Mouse (Mus musculus): ENCODE results near the gene Csf2rb2. TPM values are rescaled to one million over a fixed set of nuclear protein-coding genes. Genes with fewer than 3 reads are reported as not detected.

Gene Csf2rb2
- polyA plus RNA-seq, 1 experiment: 17.2 TPM

DNA sequence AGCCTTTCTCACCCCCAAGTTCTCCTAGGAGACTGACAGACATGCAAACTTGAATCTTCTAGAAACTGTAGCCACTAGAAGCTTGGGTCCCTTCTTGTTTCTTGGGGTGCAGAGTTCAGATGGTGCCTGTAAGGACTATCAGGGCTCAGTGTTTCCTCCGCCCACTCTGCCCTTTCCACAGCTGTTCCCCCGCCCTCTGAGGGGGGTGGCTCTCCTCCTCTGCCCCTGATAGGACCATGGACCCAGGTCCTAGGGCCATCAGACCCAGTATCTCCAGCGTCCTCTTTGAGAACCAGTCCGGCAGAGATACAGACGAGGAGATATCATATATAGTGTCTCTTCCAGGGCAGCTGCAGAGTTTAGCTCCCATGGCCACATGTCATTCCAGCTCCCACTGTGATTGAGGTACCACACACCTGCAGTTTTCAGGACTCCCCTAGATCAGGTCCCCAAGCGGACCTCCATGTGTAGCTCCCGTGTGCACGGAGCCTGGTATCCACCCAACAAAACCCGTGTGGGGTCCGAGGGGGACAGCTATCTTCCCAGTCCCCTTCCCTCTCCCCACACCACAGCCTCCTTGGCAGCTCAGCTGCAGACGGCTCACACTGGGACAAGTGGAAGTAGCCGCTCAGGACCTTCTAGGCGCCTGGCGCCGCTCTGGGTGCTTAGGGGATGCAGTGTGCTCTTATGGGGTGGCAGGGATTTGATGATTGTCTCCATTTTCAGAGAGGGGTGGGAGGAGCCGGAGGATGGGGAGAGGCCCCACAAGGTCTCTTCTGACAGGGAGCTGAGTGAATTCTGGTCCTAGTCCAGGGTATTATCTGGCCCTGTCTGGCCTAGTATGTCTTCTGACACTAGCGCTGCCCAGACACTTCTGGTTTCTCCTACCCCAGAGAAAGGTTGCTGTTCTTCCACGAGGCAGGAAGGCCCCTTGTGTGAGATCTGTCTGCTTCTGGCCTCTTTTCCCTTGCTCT lies 59.1 kb downstream of the Csf2rb2 start:
- H3K4me1 ChIP-seq (replicated peaks; ENCODE audit: control insufficient read depth, insufficient read depth, low read length): peaks cover 24% of the 10 kb centered on the region
- H3K27ac ChIP-seq (ENCODE audit: control insufficient read depth, insufficient read depth, low read length): no peak overlapping the region
- no peak for TF ChIP-seq POLR2A (IDR thresholded peaks at IDR 0.05; ENCODE audit: control insufficient read depth, extremely low read depth, insufficient read depth, low read length, poor library complexity)
- no peak for TF ChIP-seq CTCF (IDR thresholded peaks at IDR 0.05; ENCODE audit: borderline replicate concordance, control insufficient read depth, extremely low read depth, insufficient read depth, low read length, poor library complexity)
- 89% methylated on average over 18 of the region's 18 CpGs for WGBS
- no peak overlapping the region for H3K4me3 ChIP-seq (ENCODE audit: control insufficient read depth, insufficient read depth, low read length)
- no peaks in the 10 kb centered on the region for H3K36me3 ChIP-seq (ENCODE audit: control insufficient read depth, insufficient read depth, low read length)
- no peaks in the 10 kb centered on the region for H3K27me3 ChIP-seq (ENCODE audit: control insufficient read depth, insufficient read depth, low read length)
- DNase-seq: no peak

DNA sequence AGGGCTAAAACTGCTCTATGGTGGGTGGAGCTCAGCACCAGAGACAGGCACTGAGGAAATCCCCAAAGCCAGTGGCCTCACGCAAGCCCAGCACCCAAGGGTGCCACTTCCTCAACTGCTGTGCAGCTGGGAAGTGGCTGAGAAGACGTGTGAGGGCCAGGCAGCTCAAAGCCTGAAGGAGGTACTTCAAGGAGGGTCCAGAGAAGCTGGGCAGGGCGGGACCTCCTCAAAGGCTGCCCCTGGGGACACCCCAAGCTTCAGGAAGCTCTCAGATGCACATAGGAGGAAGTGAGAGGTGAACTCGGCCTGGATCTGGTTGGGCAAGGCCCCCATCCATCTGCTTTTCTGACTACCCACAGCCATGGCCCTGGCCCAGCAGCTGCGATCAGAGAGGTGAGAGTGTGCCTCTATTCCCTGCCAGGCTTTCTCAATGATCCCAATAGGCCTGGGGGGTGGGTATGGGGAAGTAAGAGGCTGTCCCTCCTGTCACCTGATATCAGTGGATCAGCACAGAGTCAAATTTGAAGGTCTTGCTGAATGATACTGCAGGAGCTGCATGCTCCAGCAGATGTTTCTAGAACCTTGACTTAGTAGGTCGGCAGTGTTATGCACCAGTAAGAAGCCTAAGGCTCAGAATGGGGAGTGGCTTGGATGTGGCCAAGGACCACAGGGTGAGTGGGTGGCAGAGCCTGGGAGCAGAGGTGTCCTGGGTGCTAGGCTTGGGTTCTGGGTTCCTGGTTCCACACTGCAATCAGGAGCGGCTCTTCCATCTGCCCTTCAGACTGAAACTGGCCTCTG lies 60.6 kb downstream of the Csf2rb2 start, which contains the start of gene Ncf4:
Ncf4 (plus strand) TSS at position 107 of the 798 bp plus-strand sequence.
- peak; percentile 11 for DNase-seq
- 23% methylated on average over 7 of the region's 7 CpGs for WGBS
- no peak within 1 kb of the TSS for H3K27ac ChIP-seq (ENCODE audit: control insufficient read depth, insufficient read depth, low read length)

DNA sequence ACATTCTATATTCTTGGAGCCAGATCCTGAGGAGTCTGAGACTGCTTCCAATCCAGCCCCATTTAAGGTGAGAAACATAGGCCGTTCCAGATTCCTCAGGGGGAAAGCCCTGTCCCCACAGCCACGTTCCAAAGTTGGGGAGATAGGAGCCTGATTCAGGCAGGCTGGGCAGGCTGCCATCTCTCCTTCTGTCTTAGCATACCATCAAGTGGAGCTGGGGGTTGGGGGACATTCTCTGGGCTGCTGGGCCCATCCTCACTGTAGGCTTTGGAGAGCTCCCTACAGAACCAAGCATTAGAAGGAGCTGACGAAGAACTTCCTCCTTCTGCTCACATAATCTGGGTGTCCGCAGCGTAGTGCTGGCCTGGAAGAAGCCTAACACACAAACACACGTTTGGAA lies 61.7 kb downstream of the Csf2rb2 start:
- Histone ChIP-seq H3K27ac (ENCODE audit: control insufficient read depth, insufficient read depth, low read length) (no peak overlapping the region), H3K27me3 (ENCODE audit: control insufficient read depth, insufficient read depth, low read length) (no peaks in the 10 kb centered on the region), H3K36me3 (ENCODE audit: control insufficient read depth, insufficient read depth, low read length) (no peaks in the 10 kb centered on the region), H3K4me3 (ENCODE audit: control insufficient read depth, insufficient read depth, low read length) (no peak overlapping the region), H3K4me1 (replicated peaks; ENCODE audit: control insufficient read depth, insufficient read depth, low read length) (peaks cover 24% of the 10 kb centered on the region)
- 74% methylated on average over 6 of the region's 6 CpGs for WGBS
- no peak for DNase-seq
- TF ChIP-seq CTCF (IDR thresholded peaks at IDR 0.05; ENCODE audit: borderline replicate concordance, control insufficient read depth, extremely low read depth, insufficient read depth, low read length, poor library complexity) (no peak), POLR2A (IDR thresholded peaks at IDR 0.05; ENCODE audit: control insufficient read depth, extremely low read depth, insufficient read depth, low read length, poor library complexity) (no peak)

More for the DNA sequence above, 60.6 kb downstream of the Csf2rb2 start, which contains the start of gene Ncf4:
- Histone ChIP-seq H3K4me3 (ENCODE audit: control insufficient read depth, insufficient read depth, low read length) (peak within 1 kb of the TSS; percentile 9; the same call in 1 of the 2 replicates), H3K36me3 (ENCODE audit: control insufficient read depth, insufficient read depth, low read length) (no peaks in the 10 kb centered on the region), H3K27me3 (ENCODE audit: control insufficient read depth, insufficient read depth, low read length) (no peaks in the 10 kb centered on the region), H3K4me1 (replicated peaks; ENCODE audit: control insufficient read depth, insufficient read depth, low read length) (peaks cover 24% of the 10 kb centered on the region)
- TF ChIP-seq POLR2A (IDR thresholded peaks at IDR 0.05; ENCODE audit: control insufficient read depth, extremely low read depth, insufficient read depth, low read length, poor library complexity): no peak
- no peak for TF ChIP-seq CTCF (IDR thresholded peaks at IDR 0.05; ENCODE audit: borderline replicate concordance, control insufficient read depth, extremely low read depth, insufficient read depth, low read length, poor library complexity)

DNA sequence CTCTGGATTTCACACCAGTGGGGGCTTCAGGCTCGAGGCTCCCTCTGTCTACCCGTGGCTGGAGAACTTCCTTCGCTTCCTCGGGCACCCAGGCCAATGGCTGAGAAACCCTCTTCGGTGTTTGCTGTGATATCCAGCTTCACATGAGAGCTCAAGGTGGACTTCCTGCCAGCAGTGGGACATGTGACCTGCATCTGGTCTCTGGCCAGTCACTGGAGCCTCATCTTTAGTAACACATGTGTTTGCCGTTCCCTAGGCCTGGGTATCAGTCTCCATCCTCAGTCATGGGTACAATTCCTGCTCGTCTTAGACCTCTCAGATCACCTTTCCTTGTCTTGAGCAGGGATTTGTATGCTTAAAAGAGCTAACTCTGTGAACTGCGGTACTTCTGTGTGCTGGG lies 62.5 kb downstream of the Csf2rb2 start:
- peaks cover 17% of the 10 kb centered on the region for H3K4me1 ChIP-seq (replicated peaks; ENCODE audit: control insufficient read depth, insufficient read depth, low read length)
- H3K4me3 ChIP-seq (ENCODE audit: control insufficient read depth, insufficient read depth, low read length): no peak overlapping the region
- no peak for DNase-seq
- no peak overlapping the region for H3K27ac ChIP-seq (ENCODE audit: control insufficient read depth, insufficient read depth, low read length)
- WGBS: 91% methylated on average over 8 of the region's 8 CpGs
- H3K36me3 ChIP-seq (ENCODE audit: control insufficient read depth, insufficient read depth, low read length): no peaks in the 10 kb centered on the region
- H3K27me3 ChIP-seq (ENCODE audit: control insufficient read depth, insufficient read depth, low read length): no peaks in the 10 kb centered on the region
- no peak for TF ChIP-seq POLR2A (IDR thresholded peaks at IDR 0.05; ENCODE audit: control insufficient read depth, extremely low read depth, insufficient read depth, low read length, poor library complexity)
- TF ChIP-seq CTCF (IDR thresholded peaks at IDR 0.05; ENCODE audit: borderline replicate concordance, control insufficient read depth, extremely low read depth, insufficient read depth, low read length, poor library complexity): no peak

DNA sequence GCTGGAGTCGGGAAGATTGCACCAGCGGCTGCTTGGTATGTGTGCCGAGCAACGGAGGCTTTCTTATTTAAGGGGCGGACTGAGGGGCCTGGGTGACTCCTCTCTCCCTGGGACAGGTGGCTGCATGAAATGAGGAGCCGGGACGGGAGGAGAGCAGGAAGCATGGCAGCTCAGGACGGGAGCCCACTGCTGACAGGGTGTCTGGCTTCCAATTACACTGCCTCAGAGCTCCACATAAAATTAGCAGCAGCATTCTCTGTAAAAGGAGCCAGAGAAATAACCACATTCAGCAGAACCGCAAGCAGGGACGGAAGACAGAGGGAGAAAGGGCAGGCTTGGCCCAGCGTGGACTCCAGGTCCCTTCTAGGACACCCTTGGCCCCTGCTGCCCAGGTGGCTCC lies 64.2 kb downstream of the Csf2rb2 start:
- H3K4me1 ChIP-seq (replicated peaks; ENCODE audit: control insufficient read depth, insufficient read depth, low read length): peaks cover 10% of the 10 kb centered on the region
- H3K4me3 ChIP-seq (ENCODE audit: control insufficient read depth, insufficient read depth, low read length): no peak overlapping the region
- no peak overlapping the region for H3K27ac ChIP-seq (ENCODE audit: control insufficient read depth, insufficient read depth, low read length)
- H3K36me3 ChIP-seq (ENCODE audit: control insufficient read depth, insufficient read depth, low read length): no peaks in the 10 kb centered on the region
- no peak for DNase-seq
- H3K27me3 ChIP-seq (ENCODE audit: control insufficient read depth, insufficient read depth, low read length): no peaks in the 10 kb centered on the region
- no peak for TF ChIP-seq CTCF (IDR thresholded peaks at IDR 0.05; ENCODE audit: borderline replicate concordance, control insufficient read depth, extremely low read depth, insufficient read depth, low read length, poor library complexity)
- no peak for TF ChIP-seq POLR2A (IDR thresholded peaks at IDR 0.05; ENCODE audit: control insufficient read depth, extremely low read depth, insufficient read depth, low read length, poor library complexity)
- 86% methylated on average over 11 of the region's 11 CpGs for WGBS

DNA sequence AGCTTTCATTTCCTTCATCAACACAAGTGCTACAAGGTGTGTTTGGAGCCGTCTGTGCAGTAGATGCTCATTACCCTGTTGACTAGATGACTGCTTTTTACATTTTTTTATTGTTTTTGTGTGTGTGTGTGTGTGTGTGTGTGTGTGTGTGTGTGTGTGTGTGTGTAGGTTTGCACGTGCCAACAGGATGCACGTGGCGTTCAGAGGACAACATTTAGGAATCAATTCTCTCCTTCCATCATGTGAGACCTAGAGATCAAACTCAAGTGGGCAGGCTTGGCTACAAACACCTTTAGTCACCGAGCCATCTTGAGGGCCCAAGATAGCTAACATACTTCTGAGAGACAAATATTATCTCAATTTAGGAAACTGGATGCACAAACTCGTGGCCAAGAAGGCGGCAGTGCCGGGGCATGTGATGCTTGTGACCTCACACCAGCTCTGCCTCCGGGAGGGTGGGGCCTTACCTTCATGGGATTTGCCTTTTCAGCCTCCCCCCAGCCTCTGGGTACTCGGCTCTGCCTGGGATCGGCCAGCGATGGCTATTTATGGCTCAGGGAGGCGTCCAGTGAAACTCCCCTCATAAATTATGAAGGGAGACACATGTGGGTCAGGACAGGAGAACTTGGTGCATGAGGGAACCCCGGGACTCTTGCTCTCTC lies 65.4 kb downstream of the Csf2rb2 start:
- H3K4me1 ChIP-seq (replicated peaks; ENCODE audit: control insufficient read depth, insufficient read depth, low read length): peaks cover 10% of the 10 kb centered on the region
- no peaks in the 10 kb centered on the region for H3K27me3 ChIP-seq (ENCODE audit: control insufficient read depth, insufficient read depth, low read length)
- H3K4me3 ChIP-seq (ENCODE audit: control insufficient read depth, insufficient read depth, low read length): no peak overlapping the region
- DNase-seq: no peak
- TF ChIP-seq POLR2A (IDR thresholded peaks at IDR 0.05; ENCODE audit: control insufficient read depth, extremely low read depth, insufficient read depth, low read length, poor library complexity) (no peak), CTCF (IDR thresholded peaks at IDR 0.05; ENCODE audit: borderline replicate concordance, control insufficient read depth, extremely low read depth, insufficient read depth, low read length, poor library complexity) (no peak)
- H3K27ac ChIP-seq (ENCODE audit: control insufficient read depth, insufficient read depth, low read length): no peak overlapping the region
- H3K36me3 ChIP-seq (ENCODE audit: control insufficient read depth, insufficient read depth, low read length): no peaks in the 10 kb centered on the region
- WGBS: 81% methylated on average over 14 of the region's 14 CpGs
